Mouse (Mus musculus): ENCODE data around the gene Bcl6b.
A peak's percentile ranks its signal among the peaks of the same experiment; 100 is the strongest.

Bcl6b gene

GRCm38 (mm10) chr11:70210681-70211080 lies 18.9 kb downstream of the Bcl6b start:
- DNase-seq = no peak

GRCm38 (mm10) chr11:70208778-70209388 lies 20.7 kb downstream of the Bcl6b start:
- DNase-seq = no peak

- DNase-seq = no peak
These were observed 22.3 kb downstream of the Bcl6b start for GRCm38 (mm10) chr11:70207283-70207682.

GRCm38 (mm10) chr11:70206801-70207200 lies 22.8 kb downstream of the Bcl6b start:
- DNase-seq = no peak

- peak; percentile 91 for DNase-seq
These were observed 27.9 kb downstream of the Bcl6b start for GRCm38 (mm10) chr11:70201691-70202090.

GRCm38 (mm10) chr11:70200036-70200608 lies 29.5 kb downstream of the Bcl6b start:
- no peak for DNase-seq

GRCm38 (mm10) chr11:70199107-70199506 lies 30.5 kb downstream of the Bcl6b start:
- no peak for DNase-seq

GRCm38 (mm10) chr11:70198332-70198731 lies 31.3 kb downstream of the Bcl6b start:
- no peak for DNase-seq

- DNase-seq = no peak
These were observed 36.0 kb downstream of the Bcl6b start for GRCm38 (mm10) chr11:70193354-70194285.

- no peak for DNase-seq
These were observed 37.4 kb downstream of the Bcl6b start for GRCm38 (mm10) chr11:70192157-70192556.

- DNase-seq = no peak
These were observed 38.4 kb downstream of the Bcl6b start for GRCm38 (mm10) chr11:70191188-70191587.

- DNase-seq = no peak
These were observed 40.1 kb downstream of the Bcl6b start for GRCm38 (mm10) chr11:70189319-70190134.

- DNase-seq = no peak
These were observed 44.5 kb downstream of the Bcl6b start for GRCm38 (mm10) chr11:70185120-70185519.

GRCm38 (mm10) chr11:70180496-70180895 lies 49.1 kb downstream of the Bcl6b start:
- DNase-seq = no peak

GRCm38 (mm10) chr11:70179401-70179800 lies 50.2 kb downstream of the Bcl6b start:
- peak; percentile 33 for DNase-seq

GRCm38 (mm10) chr11:70178756-70179155 lies 50.8 kb downstream of the Bcl6b start:
- no peak for DNase-seq

- DNase-seq = no peak
These were observed 51.3 kb downstream of the Bcl6b start for GRCm38 (mm10) chr11:70178311-70178710.

- DNase-seq = peak; percentile 20
These were observed 52.0 kb downstream of the Bcl6b start for GRCm38 (mm10) chr11:70177647-70178046.

- no peak for DNase-seq
These were observed 55.1 kb downstream of the Bcl6b start for GRCm38 (mm10) chr11:70174491-70174890.
